Mouse (Mus musculus) megakaryocyte progenitor cell, adult 5-6 weeks (primary cell): ENCODE data around the gene March1. TPM values are rescaled to one million over a fixed set of nuclear protein-coding genes. Genes with fewer than 3 reads are reported as not detected.
A peak's percentile ranks its signal among the peaks of the same experiment; 100 is the strongest.
"Not testable (repeated sequence)": the region's sequence is repeated elsewhere in the genome, so short reads cannot be mapped to it uniquely, and the experiment has no call there.

Experiments
- ATAC-seq: replicated peaks from 2 replicates; pipeline ENCODE4 v1.8.0; 2016; ENCODE audit warnings: mild to moderate bottlenecking, moderate TSS enrichment, inconsistent platforms; ENCODE audit not compliant: poor library complexity
- total RNA-seq, 2 experiments: library from RNA; stranded (forward) in 1 of 2; stranded (reverse) in 1 of 2; fragments of 157-497, 149-512 nt in 1 of 2; fragments of 200-1000 nt in 1 of 2; gene quantifications; 2 replicates each; pipeline versions ENCODE4 v1.2.3 to v1.2.4; 2015 to 2017

The March1 gene
- total RNA-seq, 2 experiments from 2014 or later: 0.77 to 2.3 TPM

DNA sequence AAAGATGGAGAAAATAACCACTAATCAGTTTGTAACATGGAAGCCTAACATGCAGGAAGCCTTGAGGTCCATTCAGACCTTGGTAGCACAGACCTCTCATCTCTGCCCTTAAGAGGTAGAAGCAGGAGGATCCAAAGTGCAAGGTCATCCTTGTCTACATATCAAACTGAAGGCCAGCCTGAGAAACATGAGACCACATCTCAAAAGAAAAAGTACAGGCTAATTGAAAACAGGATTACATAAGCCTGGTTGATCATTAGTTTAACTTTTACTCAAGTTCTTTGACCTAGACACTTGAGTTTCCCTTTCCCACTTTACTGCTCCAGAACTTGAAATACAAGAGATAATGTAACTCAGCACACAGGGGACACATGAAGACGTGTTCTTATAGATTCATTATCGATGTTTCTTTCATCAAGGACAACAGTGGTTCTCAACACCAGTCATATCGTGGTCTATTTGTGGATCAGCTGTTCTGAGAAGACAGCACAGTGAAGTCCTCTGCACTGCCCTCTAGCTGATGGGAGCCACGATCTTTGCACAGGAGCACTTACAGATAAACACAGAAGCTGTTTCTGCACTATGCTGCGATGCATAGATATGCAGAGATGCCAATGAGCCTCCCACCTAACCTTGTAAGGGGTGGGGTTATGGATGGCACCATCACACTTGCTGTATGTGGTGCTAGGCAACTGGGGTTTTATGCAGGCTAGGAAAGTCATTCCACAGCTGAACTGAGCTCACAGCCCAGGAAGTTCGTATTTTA, 789.1 kb downstream of the March1 start:
- ATAC-seq: peak; percentile 55

- ATAC-seq: no peak
These were observed 792.4 kb downstream of the March1 start for GRCm38 (mm10) chr8:66410080-66410615.

DNA sequence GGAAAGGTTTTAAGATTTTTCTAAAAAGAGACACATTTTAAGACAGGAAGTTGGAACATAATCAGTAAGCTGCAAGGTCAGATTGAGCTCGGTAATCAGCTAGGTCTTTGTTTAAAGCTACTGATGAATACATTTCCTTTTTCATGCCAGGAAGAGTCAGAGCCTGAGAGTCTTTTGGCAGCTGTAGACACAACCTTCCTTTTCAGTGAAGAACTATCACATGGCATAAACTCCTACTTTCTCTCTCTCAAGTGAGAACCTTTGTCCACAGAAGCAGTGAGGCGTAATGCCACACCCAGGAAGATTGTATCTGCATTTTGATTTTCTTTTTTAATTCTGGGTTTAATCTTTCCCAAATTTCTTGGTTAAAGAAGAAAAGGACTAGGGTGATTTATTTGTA, 795.4 kb downstream of the March1 start:
- no peak for ATAC-seq

DNA sequence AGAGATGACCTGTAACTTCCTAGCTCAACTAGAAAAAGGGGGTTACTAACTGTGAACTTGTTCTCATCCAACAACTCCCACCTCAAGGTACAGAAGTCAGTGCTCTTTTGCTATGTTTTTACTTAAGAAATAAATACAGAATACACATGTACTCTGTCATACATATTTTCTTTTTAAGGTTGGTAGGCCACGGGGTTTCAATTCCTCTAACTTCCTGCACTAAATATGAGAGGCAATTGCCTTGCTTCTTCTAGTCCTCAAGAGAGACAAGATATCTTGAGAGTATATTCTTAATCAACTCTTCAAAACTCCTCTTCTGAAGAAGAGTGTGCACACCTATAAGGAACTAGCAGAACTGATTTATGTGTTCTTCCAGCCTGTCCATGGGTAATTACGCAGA, 797.5 kb downstream of the March1 start:
- ATAC-seq: no peak

DNA sequence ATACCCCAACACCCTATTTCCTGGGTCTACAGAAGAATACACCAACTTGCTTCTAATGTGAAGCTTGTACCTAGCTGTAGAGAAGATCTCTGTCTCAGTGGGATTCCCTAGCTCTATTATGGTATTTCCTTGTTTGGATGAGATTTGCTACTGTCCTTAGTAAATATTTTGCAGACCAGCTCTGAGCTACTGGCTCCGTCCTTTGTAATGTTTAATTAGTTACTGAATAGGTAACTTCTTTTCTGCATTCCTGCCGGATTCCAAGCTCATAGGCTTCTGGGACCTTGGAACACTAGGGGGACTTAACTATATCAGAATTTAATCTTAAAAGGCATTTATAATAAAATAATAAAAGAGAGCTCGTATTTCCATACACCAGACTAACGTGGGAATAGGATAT, 799.9 kb downstream of the March1 start:
- ATAC-seq: not testable (repeated sequence)

GRCm38 (mm10) chr8:66430639-66431038, 812.9 kb downstream of the March1 start:
- peak; percentile 85 for ATAC-seq

DNA sequence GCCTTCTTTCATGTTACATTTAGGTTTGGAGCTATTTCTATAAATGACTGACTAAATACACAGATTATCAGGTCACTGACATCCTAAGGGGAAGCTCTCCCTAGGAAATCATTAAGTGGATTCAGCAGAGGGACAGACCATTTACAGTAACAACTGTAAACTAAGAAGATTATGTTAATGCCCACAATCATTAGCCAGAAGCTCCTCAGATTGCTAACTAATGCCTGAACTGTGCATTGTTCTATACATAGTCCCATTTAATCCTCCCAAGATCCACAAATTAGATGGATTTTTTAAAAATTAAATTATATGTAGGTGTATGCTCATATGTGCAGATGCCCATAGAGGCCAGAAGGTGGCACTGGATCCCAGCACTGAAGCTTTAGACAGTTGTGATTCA, 815.9 kb downstream of the March1 start:
- no peak for ATAC-seq

DNA sequence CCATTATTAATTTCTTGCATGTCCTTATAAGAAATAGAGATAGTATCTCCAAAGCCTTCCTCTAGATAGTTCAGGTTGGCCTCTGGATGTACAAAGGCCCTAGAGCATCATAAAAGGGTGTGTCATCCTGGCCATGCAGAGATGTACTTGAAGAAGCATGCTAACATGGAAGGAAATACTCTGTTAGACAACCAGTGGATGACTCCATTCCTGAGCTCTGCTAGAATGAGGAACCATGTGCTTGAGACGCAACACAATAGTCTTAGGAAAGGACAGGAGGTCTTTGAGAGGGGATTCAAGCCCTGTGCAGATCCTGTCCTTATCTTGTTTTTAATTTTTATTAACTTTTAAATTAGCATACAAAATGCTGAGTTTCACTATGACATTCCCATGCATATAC, 819.1 kb downstream of the March1 start:
- peak; percentile 61 for ATAC-seq

DNA sequence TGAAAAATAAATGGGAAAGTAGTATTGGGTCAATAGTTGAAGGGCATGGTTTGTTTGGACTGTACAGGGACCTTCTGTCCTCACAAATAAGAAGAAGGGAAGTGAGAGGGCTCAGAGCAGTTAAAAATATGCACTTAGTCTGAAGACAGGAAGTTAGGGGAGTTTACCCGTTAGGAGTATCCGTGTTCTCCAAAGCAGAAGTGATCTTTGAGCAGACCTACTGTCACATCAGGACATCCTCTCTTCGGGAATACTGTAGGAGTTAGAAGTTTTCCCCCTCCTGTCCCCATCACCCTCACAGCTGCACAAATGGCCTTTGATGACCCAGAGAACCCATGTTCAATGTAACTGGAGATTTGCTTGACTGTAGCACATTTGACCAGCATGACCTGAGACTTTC, 820.2 kb downstream of the March1 start:
- peak; percentile 76 for ATAC-seq

DNA sequence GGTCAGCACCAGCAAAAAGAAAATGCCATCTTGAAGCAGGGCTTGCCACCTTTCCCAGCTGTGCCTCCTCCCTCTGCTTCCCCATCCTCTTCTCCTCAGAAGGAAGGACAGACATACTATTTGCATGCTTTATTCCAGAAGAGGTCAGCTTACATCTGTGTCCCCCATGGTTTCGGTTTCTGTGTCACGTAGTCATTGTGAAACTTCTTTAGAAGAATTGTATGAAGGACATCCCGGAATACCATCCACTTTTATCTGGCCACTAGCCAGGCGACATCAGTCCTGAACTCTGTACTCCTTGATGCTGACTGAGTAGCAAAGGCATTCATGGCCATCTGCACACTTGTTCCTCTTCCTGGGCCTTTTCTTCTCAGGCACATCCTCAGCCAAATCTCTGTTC, 820.8 kb downstream of the March1 start:
- peak; percentile 23; the same call in 1 of the 2 replicates for ATAC-seq

GRCm38 (mm10) chr8:66441123-66441522, 823.4 kb downstream of the March1 start:
- peak; percentile 38 for ATAC-seq

DNA sequence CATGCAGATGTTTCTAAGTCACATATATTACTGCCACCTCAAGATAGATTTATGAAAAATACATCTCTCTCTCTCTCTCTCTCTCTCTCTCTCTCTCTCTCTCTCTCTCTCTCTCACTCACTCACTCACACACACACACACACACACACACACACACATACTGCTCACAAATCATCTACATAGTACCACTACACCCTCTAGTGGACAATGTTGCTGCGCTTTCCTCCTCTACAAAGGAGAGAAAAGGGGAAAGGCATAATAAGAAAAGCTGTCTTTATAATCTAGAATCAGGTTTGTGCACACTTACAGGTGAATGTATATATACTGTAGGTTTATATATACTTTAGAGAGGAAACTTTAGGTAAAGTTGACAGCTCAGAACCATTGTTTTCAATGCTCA, 825.1 kb downstream of the March1 start:
- peak; percentile 53 for ATAC-seq

DNA sequence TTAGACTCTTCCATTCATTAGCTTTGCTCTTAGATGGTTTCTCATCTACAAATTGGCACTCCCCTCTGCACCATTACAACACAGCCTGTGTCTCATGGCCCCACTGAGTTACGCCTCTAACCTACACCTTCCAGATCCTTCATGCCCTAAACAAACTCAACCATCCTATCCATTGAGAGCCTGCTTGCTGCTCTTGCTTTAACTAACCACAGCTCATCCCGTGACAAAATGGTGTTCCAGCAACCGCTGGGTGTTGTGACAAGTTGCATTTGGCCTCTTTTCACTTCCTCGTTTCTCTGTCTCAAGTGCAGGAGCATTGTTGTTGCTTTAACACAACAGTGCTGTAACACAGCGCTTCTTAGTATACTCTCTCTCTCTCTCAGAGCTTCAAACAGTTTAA, 826.4 kb downstream of the March1 start:
- ATAC-seq: peak; percentile 81

DNA sequence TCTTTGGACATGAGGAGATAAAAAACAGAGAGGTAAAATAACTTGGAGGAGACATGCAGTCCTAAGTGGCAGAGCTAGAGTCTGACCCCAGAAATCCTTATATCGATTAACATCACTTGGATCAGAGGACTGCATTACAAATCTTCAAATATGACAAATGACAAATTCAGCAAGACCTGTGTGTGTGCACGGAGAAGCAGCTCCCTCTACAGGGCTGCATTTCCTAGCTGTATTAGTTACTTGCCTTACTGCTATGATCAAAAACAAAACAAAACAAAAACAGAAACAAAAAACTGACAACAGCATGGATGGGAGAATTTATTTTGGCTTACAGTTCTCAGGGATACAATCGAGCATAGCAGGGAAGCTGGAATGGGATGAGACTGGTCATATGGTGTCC, 827.7 kb downstream of the March1 start:
- no peak for ATAC-seq

- peak; percentile 92 for ATAC-seq
These were observed 833.0 kb downstream of the March1 start for GRCm38 (mm10) chr8:66450691-66451090.

DNA sequence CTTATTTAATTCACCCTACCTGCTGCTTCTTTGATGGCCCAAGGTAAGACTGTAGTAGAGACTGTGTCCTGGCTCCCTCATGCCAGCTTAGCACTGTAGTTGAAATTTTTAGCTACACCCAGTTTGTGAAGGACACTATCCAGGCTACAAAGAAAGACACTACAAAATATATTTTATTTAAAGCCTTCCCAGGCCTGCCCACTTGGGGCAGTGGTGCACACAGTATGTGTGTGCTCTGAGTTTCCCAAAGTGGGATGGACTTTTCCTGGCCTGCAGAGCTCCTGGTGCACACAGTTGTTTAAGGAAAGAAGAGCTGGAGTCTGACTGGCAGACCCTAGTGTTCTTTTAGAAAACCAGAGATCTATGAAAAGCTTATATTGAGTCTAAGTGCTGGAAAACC, 839.4 kb downstream of the March1 start:
- peak; percentile 79 for ATAC-seq

- ATAC-seq: 0 out of 2 replicates have a peak, but pooled peaks have one; percentile 41
These were observed 852.1 kb downstream of the March1 start for GRCm38 (mm10) chr8:66469821-66470220.

DNA sequence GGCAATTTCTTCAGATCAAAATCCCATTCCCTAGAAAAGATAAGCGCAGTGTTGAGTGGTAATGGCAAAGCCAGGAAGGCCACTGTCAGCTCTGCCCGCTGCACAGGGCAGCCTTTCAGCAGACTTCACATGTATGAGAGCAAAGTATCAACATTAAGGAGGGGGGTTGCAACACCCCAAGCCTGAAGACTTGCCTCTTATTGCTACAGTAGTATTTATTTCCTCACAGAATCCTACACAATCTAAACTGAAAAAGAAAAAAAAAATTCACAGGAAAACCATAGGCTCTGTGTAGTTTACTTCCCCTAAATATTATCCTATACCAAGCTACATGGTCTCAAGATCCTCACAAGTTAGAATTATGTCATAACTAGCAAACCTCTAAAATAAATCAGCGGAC, 859.2 kb downstream of the March1 start:
- ATAC-seq: peak; percentile 77

- ATAC-seq: peak; percentile 90
These were observed 868.5 kb downstream of the March1 start, which contains the start of gene Tma16 for GRCm38 (mm10) chr8:66486084-66486763. Tma16 (minus strand) TSS chr8:66486530.

GRCm38 (mm10) chr8:66488556-66488955, 870.9 kb downstream of the March1 start:
- no peak for ATAC-seq

GRCm38 (mm10) chr8:66490624-66491023, 872.9 kb downstream of the March1 start:
- peak; percentile 77 for ATAC-seq

DNA sequence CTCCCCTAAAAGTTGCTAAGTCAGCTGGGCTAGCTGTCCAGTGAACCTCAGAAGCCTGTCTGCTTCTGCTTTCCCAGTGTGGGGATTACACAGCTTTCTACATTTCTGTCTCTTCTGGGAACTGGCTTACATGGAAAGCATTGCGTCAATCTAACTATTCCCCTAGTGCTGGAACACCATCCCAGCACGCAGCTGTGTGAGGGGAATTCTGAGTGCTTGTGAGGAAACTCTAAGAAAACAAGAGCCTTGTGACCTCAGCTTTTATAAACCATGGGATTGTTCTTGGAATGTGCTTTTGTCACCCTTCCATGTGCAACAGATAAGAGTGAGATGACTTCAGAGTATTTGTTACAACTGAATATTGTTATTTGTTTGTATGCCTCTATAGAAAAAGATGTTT, 876.8 kb downstream of the March1 start:
- ATAC-seq: no peak
